Mouse (Mus musculus) Muller cell, postnatal 12 days (primary cell): ENCODE results near the gene Qtrt2.

ENCODE experiments used
- DNase-seq: peaks from one replicate; pipeline ENCODE4 v3.0.0-alpha.2; 2015; ENCODE audit errors: inconsistent ontology term

Qtrt2 gene

DNA sequence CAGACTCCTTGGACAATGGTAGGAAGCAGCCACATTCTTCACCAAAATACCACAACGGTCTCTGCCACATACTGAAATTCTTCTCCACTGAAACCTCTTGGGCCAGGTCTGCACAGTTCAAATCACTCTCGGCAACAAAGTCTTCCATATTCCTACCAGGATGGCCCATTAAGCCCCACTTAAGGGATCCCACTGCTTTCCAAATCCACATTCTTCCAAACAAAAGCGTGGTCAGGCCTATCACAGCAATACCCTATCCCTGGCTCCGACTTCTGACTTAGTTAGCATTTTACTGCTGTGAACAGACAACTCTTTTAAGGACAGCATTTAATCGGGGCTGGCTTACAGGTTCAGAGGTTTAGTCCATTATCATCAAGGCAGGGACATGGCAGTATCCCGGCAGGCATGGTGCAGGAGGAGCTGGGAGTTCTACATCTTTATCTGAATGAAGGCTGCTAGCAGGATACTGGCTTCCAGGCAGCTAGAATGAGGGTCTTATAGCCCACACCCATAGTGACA lies at the start of gene Qtrt2:
TSS of gene Qtrt2 (minus strand) at position 469 of the 519 bp plus-strand sequence.
- peak; percentile 47 for DNase-seq

DNA sequence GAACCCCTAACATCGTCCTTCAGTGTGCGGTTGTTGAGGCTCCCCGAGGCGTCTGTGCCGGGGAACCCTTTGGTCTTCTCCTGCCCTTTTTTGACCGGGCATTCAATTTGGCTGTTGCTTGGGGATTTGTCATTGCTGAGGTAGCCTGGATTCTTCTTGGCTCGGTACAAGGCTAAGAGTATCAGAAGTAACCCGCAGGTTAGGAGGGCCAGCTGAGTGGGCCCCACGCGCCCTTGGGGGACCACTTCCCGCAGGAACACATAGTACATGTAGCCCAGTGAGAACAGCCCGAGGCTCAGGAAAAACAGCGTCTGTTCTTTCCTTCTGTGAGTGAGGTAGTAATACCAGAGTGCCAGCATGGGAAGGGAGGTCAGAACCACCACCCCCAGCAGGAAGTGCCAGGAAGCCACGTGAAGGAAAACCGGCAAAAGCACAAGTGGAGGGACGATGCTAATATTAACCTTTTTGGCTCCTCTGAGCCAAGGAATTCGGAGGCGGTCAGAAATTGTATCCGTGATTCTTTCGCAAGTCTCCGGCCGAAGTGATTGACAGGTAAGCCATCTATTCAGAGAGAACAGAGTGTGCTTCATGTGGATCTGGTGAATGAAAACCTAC lies 47.1 kb upstream of the Qtrt2 start:
- DNase-seq: no peak

DNA sequence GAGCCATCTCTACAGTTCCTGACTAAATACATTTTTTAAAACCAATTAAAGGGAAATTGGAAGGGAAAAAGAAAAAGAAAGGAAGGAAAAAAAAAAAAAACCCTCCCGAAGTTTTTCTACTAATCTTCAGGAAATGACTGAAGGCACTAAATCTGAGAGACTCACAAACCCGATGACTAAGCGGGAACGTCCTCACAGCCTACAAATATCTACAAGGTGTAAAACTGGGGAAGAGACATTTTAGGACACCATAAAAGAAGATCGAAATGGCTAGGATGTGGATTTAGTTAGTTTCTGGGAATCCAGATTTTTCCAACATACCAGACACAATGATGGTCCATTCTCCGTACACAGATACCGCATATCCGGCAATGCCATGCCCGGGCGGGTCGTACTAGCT lies 46.5 kb upstream of the Qtrt2 start:
- DNase-seq: no peak

DNA sequence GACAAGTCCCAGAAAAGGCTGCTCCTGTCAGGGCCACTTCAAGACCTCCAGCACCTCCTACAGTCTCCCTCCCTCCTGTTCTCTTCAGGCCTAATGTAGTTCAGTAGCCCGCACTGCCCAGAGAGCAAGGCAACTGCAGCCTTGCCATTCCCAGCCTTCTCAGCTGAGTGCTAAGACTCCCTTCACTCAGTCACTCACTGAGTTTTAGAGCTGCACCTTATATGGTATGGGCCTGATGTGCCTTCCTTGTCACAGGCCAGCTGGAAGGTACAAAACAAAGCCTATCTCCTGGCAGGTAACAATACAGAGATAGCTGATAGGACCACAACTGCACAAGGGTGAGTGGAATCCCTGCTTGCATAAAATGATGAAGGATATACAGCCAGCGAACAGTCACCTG lies 45.8 kb upstream of the Qtrt2 start:
- no peak for DNase-seq

DNA sequence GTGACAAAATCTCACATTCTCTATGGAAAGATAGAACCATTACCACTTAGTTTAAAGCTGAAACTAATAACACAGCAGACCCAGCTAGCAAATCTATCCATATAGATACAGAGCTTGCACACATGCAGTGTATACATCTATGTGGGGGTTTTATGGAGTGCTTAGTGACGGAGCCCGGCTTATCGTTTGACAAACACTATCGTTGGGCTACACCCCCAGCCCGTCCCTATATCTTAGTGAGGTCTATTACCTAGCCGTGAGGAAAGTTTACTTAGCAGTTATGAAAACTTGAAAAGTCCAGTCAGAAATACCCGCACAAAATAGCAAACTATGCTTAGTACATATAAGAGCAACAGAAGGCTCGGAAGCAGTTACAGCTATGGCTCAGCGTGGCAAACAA lies 45.1 kb upstream of the Qtrt2 start:
- no peak for DNase-seq

DNA sequence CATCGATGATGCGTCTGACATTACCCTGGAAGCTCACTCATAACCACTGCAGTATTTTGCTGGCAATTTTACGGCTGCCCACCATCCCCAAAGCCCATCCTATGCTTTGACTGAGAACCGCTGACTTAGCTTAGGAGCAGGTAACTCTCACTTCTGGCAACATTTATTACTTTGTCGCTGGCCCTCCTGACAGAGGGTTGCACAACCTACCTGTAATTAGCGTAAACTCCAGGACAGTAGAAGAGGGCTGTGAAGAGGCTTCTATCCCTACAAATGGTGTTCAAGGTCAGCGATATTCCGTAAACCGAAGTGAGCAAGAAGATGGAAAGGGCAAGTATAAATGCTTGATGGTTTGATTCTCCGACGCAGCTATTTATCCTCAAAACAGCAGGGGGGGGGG lies 44.6 kb upstream of the Qtrt2 start:
- DNase-seq: no peak

DNA sequence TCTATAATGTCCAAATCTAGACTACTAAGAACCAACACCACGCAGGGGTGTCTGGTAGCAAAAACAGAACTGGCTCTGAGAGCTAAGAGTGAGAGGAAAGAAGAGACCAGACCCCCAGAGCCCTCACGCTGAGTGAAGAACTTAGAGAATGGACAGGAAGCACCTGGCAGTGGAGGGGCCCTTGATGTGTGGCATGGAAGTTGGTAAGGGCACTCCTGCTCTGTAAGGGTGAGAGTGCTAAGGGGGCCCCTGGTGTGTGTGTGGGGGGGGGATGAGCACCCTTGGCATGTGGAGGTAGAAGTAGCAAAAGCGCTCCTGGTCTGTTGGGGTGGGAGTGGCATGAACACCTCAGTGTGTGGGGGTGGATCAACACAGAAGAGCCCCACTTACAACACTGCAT lies 43.8 kb upstream of the Qtrt2 start:
- no peak for DNase-seq

DNA sequence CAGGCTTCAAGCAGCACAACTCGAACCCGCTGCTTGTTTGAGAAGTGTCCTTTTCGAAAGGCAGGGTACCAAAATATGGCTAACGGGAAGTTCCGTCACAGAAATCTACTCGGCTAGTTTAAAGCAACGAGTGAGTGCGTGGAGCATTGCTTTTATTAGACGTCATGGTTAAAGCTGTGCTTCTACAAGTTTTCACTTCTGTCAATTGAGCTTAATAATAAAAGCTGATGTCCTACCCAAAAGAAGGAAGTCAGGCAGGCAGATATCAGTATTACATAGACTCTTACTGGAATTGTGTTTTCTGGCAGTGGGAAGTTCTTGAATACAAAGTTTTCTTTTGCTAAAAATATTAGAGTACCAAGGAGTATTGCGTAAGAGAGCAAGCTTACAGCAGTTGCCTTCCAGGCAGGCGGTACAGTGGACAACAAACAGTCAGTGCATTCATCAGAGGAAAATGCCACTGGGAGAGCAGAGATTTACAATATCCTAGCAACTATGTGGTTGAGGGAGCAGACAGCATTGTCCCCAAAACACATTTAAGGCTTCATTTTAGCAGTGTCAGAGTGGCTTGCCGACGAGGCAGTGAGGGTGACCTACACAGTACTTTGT lies 39.3 kb upstream of the Qtrt2 start:
- DNase-seq: peak; percentile 26

DNA sequence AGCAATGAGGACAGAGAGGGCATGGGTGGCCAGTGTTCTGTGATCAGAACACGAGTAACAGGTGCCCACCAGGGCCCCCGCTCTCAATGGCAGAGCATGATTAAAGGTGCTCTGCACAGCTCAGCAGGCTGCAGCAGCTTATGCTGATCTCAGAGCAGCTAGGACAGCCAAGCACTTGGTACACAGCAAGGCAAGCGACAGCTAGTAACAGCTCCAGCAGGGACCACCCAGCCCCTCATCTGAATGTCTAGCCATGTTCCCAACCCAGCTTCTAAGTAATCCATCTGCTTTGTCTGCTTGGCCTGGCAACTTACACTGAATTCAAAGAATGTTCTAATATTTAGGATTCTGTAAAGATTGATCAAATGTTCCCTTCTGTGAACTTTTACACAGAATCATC lies 37.2 kb upstream of the Qtrt2 start:
- no peak for DNase-seq

DNA sequence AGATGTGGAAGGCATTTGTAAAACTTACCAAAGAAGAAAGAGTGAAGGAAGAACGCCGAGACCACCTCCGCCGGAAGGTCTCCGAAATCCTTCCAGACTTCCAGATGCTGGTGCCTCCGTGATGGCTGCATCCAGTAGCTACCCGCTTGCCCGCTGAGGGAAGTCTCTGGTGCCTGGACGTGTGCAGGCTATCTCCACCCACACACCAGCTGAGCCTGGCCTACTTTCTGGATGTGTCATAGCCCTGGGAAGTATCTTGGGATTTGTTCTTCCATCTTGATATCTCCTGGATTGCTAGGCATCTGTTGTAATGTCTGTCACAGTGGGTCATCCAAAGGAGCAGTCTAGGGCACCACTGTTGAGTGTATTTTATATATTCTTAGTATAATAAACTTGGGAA lies 36.7 kb upstream of the Qtrt2 start:
- no peak for DNase-seq

DNA sequence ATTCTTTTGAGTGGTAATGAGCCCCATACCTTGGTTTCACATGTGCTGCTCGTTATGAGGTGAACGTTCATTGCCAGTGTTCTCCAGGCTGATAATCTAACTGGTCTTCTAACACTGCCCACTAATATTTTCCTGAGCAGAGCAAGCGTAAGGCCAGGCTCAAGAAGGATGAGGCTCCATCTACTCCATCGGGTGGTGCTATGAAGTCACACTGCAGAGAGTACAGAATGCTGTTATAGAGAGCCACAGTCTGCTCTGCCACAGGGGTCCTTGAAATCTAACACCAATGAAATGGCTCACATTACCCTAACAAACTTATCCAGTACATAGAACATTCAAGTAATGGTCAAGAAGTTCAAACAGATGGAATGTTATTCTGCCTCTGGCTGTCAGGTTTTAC lies 31.4 kb upstream of the Qtrt2 start:
- no peak for DNase-seq

DNA sequence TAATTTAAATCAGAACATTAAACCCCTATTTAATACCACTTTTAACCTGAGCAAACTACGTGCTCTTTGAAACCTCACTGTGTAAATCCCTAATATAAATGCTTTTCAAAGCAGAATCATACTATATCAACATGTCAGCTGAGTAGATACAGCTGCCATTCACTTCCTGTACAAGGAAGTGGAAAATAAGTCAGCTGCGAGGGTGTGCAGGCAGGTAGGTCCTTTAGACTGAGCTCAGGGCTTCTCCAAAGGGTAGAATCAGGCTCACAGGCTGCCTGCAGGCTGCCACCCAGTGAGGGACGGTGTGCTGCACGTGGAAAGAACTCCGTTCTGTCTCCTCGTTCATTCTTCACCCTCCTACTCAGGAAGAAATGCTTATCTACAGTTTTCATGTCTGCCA lies 28.3 kb upstream of the Qtrt2 start:
- DNase-seq: no peak

DNA sequence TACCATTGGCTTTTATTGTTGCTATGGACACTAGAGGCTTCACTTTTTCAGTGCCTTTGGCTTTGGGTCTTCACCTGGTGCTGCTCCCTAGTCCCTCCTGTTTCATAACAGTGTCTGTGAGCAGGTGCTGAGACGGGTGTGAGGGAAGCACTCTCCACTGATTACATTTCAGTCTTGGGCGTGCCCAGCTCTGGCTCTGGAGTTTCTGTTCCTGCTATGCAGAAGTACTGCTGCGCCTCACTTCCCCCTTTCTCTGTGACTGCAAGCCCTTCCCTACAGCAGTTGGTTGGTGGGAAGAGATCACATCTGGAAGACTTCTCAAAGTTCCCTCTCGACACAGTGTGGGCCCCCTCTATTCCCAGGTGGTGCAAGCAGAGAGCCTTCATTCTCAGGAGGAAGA lies 25.0 kb upstream of the Qtrt2 start:
- DNase-seq: no peak

DNA sequence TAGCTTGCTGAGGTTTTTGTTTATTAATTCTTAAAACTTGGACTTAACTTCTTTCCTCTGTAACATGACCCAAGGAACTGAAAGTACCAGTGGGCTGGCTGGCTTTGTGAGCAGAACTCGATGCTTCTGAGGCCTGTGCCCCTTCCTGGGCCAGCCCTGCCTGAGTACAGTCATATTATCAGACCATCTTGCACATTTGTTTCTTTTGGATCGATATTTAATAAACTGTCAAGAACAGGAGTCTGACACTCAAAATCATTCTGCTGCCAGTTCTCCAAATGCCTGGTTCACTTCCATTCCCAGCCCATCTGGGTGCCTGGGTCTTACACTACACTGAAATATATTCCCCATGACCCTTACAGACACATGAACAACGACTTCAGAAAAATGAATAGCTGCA lies 19.3 kb upstream of the Qtrt2 start:
- no peak for DNase-seq

DNA sequence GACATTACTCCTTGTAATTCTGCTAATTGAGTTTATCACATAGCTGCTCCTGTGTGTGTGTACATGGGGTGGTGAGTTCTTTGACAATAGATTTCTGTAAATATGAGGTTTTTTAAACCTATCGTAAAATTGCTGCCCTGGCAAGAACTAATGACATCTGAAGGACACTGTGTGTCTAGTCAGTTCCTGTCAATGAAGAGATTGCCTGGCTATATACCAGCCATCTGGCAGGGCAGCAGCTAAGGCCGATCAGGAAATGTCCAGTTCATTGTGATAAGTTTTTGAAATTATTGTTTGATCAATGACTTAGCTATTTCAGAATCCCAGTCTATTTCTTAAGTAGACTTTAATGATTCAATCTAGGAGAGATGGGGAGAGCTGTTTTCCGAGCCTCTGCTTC lies 18.7 kb upstream of the Qtrt2 start:
- DNase-seq: no peak

DNA sequence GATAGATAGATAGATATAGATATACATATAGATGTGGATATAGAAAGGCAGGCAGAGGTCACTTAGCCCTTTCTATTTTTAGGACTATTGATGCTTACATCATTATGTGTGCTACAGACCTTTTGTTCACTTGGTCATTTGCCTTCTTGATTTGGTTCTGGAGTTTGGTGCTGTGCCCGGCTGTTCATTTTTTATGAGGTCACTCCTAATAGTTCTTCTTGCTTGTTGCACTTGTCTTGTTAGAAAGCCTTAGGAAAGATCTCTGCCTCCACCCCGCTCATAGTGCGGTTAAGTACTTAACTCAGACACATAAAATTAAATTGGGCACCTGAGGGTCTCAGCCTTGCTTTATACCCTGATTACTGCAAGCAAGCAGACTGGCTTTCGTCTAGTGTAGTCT lies 14.2 kb upstream of the Qtrt2 start:
- no peak for DNase-seq

DNA sequence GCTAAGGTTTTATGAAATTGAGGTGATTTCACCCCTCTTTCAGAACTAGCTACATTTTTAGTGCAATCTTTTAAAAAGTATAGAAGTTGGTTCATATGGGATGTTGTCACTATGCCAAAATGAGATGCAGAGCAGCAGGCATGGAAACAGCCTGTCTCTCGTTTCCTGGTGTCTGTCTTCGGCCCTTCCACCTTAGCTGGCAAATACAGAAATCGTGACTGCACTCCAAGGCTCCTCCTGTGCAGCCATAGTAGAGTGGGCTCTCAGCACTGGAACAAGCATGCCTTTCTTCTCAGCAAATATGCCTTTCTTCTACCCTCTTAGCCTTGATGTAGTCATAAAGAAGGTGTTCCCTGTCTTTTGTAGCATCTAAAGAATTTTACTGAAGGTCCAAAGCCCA lies 9.3 kb upstream of the Qtrt2 start:
- no peak for DNase-seq

DNA sequence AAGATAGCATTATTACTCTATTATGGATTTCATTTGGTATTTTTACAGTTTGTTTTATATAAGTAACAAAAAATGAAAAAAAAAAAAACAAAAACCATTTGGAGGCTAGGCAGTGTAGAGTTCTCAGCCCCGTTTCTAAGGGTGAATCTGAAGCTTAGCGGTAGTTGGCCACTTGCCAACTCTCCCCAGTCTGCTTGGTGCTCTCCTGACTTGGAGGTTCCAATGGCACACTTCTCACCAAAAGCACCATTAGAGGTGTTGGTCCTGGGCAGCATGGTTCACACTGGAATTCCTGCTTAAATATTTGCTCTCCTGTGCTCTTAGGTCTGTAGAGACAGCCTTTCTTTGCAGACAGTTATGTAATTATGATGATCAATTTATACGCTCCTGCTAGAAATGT lies 8.8 kb upstream of the Qtrt2 start:
- DNase-seq: no peak

DNA sequence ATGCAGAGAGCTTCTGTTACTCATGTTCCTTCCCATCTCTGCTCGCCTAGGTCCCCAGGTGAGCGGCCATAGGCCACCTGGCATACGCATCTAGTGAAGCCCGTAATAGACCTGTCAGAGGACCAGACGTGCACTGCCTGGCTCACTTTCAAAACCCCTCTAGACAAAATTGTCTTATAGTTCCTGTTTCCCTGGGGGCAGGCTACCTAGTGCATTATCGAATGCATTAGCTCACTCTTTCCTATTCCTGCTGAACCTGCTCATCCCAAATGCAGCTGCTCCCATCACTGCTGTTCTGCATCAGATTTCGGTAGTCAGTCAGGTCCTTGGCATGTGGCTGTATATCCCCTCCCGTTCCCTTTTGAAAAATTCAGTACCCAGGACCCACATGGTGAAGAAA lies 8.2 kb upstream of the Qtrt2 start:
- DNase-seq: no peak

DNA sequence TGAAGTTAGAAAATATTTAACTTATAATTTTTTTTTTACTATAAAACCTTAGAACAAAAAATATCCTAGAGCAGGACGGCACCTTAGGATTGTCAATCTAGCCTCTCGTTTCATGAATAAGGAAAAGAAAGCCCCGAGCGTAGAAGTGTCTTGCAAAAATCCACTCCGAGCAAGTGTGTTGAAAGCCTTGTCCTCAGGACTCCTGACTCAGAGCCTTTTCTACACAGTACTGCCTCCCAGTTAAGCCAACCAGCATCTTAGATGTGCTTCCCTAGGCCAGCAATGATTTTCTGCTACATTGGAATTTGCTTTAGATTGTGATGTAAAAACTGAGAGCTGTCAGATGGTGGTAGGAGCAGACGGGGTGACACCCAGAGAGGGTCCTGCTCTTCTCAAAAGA lies 6.4 kb upstream of the Qtrt2 start:
- DNase-seq: no peak

DNA sequence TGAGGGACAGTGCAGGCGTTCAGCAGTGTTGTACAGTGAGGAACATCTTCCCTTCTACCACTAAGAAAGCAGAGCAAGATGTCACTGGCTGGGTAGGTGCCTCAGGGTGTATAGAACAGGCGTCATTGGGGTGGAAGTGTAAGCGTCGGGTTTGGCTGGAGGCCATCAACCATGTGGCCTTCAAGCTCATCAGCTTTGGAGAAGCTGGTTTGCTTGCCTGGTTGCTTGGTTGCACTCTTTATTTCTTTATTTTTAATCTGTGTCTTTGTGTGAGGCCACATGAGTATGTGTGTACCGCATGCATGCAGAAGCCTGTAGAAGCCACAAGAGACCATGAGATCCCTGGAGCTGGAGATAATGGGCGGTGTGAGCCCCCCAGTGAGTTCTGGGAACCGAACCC lies 5.7 kb upstream of the Qtrt2 start:
- DNase-seq: no peak

DNA sequence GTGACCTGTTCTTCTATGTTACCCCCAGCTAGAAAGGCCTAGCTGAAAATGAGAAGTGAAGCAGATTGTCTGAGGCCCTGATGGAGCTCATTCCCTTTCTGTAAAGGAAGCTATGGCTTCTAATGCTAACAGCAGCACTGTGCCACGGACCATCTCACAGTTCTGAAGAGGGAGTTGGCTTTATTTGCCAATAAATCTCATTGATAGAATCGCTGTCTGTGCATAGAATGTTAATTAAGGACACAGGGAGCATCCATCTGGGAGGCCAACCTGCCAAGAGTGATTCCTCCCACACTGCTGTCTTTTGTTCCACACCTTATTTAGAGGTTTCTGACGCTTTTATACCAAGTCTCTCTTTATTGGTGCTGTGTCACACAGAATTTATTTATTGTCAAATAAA lies 4.9 kb upstream of the Qtrt2 start:
- DNase-seq: no peak

DNA sequence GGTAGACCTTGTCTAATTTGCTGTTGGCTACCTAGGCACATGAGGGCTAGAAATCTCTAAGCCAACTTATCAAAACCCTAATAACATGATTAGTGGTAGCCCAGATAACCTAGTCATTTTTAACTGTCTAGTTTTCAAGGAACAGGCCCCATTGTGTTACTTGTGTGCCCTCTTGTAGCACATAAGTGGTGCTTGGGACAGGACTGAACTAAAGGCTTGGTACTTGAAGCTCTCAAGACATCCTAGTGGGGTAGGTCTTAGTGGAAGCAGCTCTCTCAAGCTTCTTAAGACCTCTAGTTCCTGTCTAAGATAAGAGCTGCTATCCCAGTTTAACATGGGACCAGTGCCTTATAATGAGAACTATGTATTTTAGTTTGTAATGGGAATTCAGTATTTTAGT lies 4.0 kb upstream of the Qtrt2 start:
- DNase-seq: no peak

DNA sequence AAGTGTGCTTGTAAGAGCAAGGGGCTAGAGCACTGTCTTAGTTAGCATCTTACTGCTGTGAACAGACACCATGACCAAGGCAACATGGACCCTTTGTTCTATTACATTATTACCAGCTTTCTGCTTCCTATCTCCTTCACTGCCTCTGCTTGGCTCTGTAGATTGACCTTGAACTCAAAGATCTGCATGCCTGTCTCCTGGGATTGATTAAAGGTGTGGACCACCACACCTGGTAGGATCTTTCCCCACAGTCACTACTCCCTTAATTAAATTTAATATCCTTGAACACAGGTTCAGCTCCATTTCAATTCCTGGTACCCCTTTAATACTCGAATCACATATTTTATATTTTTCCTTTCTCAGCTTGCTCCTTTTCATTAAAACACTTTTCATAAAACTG lies 763 bp downstream of the Qtrt2 start:
- DNase-seq: no peak
